Mouse (Mus musculus) embryonic facial prominence, embryonic 11.5 days (tissue): ENCODE results near the gene Mtcl1. TPM values are rescaled to one million over a fixed set of nuclear protein-coding genes. Genes with fewer than 3 reads are reported as not detected.

Source experiments
- ATAC-seq: fragments of 200-750 bp; cut with Nextera tagmentation; replicated peaks from 2 replicates; pipeline ENCODE4 v1.8.0; 2017; ENCODE audit warnings: low read depth; ENCODE audit not compliant: insufficient number of reproducible peaks, low FRiP score, low TSS enrichment
- DNase-seq: peaks from one replicate; pipeline ENCODE4 v3.0.0-alpha.2; 2015; ENCODE audit warnings: low spot score
- H3K27ac ChIP-seq: fragments of 300-500 bp; sonication (generic); replicated peaks from 2 replicates; pipeline ENCODE4 v1.5.1; 2014; ENCODE audit warnings: mild to moderate bottlenecking, low read depth, low read length, control low read depth
- H3K27me3 ChIP-seq: fragments of 300-500 bp; sonication (generic); 2 replicates; pipeline ENCODE4 v1.6.1; 2014; ENCODE audit warnings: mild to moderate bottlenecking, low read length, moderate library complexity, mixed read lengths; ENCODE audit not compliant: control insufficient read depth, insufficient read depth
- H3K36me3 ChIP-seq: fragments of 300-500 bp; sonication (generic); replicated peaks from 2 replicates; pipeline ENCODE4 v1.6.1; 2014; ENCODE audit warnings: low read depth, mild to moderate bottlenecking, low read length, moderate library complexity, mixed read lengths; ENCODE audit not compliant: control insufficient read depth, insufficient read depth
- H3K4me1 ChIP-seq: fragments of 300-500 bp; sonication (generic); 2 replicates; pipeline ENCODE4 v1.6.1; 2014; ENCODE audit warnings: low read length, mixed read lengths; ENCODE audit not compliant: control insufficient read depth, insufficient read depth
- H3K4me2 ChIP-seq: fragments of 300-500 bp; sonication (generic); 2 replicates; pipeline ENCODE4 v1.6.1; 2014; ENCODE audit warnings: low read depth, mild to moderate bottlenecking, control low read depth, low read length, moderate library complexity
- H3K4me3 ChIP-seq: fragments of 300-500 bp; sonication (generic); 2 replicates; pipeline ENCODE4 v1.5.1; 2014; ENCODE audit warnings: low read depth, low read length, control low read depth
- H3K9ac ChIP-seq: fragments of 300-500 bp; sonication (generic); replicated peaks from 2 replicates; pipeline ENCODE4 v1.6.1; 2014; ENCODE audit warnings: mild to moderate bottlenecking, control low read depth, low read length
- H3K9me3 ChIP-seq: fragments of 300-500 bp; sonication (generic); replicated peaks from 2 replicates; pipeline ENCODE4 v1.6.1; 2016; ENCODE audit warnings: mild to moderate bottlenecking, low read length, inconsistent platforms, mixed read lengths; ENCODE audit not compliant: control insufficient read depth
- WGBS: fragments of 180-500 bp; shearing (Covaris S2); extraction: QIAGEN DNeasy Blood & Tissue Kit; methylation state at CpG from one replicate; pipeline ENCODE4 v1.1.7; 2014; 5-methylcytosine and 5-hydroxymethylcytosine counted together
- polyA plus RNA-seq: library from polyadenylated mRNA; unstranded; fragments of >200 nt; fragmentation: Nextera tagmentation; extraction: Ambion mirVana; gene quantifications from 2 replicates; pipeline ENCODE4 v1.2.1, GENCODE M21; 2014

Mtcl1 gene
- polyA plus RNA-seq, 1 experiment from 2014 or later = 6.0 TPM

GRCm38 (mm10) chr17:66324836-66325235 lies 124.7 kb downstream of the Mtcl1 start:
- Histone ChIP-seq H3K27ac (no peak overlapping the region), H3K9me3 (no peaks in the 10 kb centered on the region), H3K4me3 (no peak overlapping the region), H3K27me3 (no peaks in the 10 kb centered on the region), H3K4me1 (no peaks in the 10 kb centered on the region), H3K4me2 (no peak overlapping the region), H3K36me3 (no peaks in the 10 kb centered on the region), H3K9ac (no peak overlapping the region)
- DNase-seq (no peak), ATAC-seq (no peak)
- WGBS = 80% methylated on average over 3 of the region's 3 CpGs

- Histone ChIP-seq H3K9ac (no peak overlapping the region), H3K4me1 (no peaks in the 10 kb centered on the region), H3K4me2 (no peak overlapping the region), H3K4me3 (no peak overlapping the region), H3K36me3 (no peaks in the 10 kb centered on the region), H3K9me3 (no peaks in the 10 kb centered on the region), H3K27ac (no peak overlapping the region), H3K27me3 (no peaks in the 10 kb centered on the region)
- no peak for ATAC-seq
- DNase-seq = no peak
- 74% methylated on average over 15 of the region's 15 CpGs for WGBS
These were observed 126.8 kb downstream of the Mtcl1 start for GRCm38 (mm10) chr17:66322646-66323255.

- H3K9me3 ChIP-seq = no peaks in the 10 kb centered on the region
- ATAC-seq = no peak
These were observed 127.6 kb downstream of the Mtcl1 start for GRCm38 (mm10) chr17:66321933-66322332.

GRCm38 (mm10) chr17:66320716-66321372 lies 128.7 kb downstream of the Mtcl1 start:
- 87% methylated on average over 20 of the region's 20 CpGs for WGBS
- no peak for DNase-seq
- Histone ChIP-seq H3K27ac (no peak overlapping the region), H3K4me3 (no peak overlapping the region), H3K4me1 (no peaks in the 10 kb centered on the region), H3K4me2 (no peak overlapping the region), H3K36me3 (no peaks in the 10 kb centered on the region), H3K9me3 (no peaks in the 10 kb centered on the region), H3K9ac (no peak overlapping the region), H3K27me3 (no peaks in the 10 kb centered on the region)
- no peak for ATAC-seq

More at GRCm38 (mm10) chr17:66321933-66322332, 127.6 kb downstream of the Mtcl1 start:
- WGBS = 79% methylated on average over 14 of the region's 14 CpGs
- no peaks in the 10 kb centered on the region for H3K36me3 ChIP-seq
- H3K9ac ChIP-seq = no peak overlapping the region
- H3K4me3 ChIP-seq = no peak overlapping the region
- H3K4me2 ChIP-seq = no peak overlapping the region
- no peak overlapping the region for H3K27ac ChIP-seq
- no peak for DNase-seq
- no peaks in the 10 kb centered on the region for H3K27me3 ChIP-seq
- no peaks in the 10 kb centered on the region for H3K4me1 ChIP-seq

- H3K4me1 ChIP-seq = peaks cover 2% of the 10 kb centered on the region; the same call in 1 of the 2 replicates
- no peak overlapping the region for H3K27ac ChIP-seq
- no peaks in the 10 kb centered on the region for H3K36me3 ChIP-seq
- no peak overlapping the region for H3K4me2 ChIP-seq
- no peaks in the 10 kb centered on the region for H3K9me3 ChIP-seq
- H3K4me3 ChIP-seq = no peak overlapping the region
- 91% methylated on average over 3 of the region's 3 CpGs for WGBS
- ATAC-seq (no peak), DNase-seq (no peak)
- no peaks in the 10 kb centered on the region for H3K27me3 ChIP-seq
- no peak overlapping the region for H3K9ac ChIP-seq
These were observed 131.5 kb downstream of the Mtcl1 start for GRCm38 (mm10) chr17:66318031-66318430.

GRCm38 (mm10) chr17:66317576-66317975 lies 132.0 kb downstream of the Mtcl1 start:
- Histone ChIP-seq H3K36me3 (no peaks in the 10 kb centered on the region), H3K9me3 (no peaks in the 10 kb centered on the region), H3K27me3 (no peaks in the 10 kb centered on the region), H3K4me2 (no peak overlapping the region), H3K9ac (no peak overlapping the region), H3K27ac (no peak overlapping the region), H3K4me1 (peaks cover 2% of the 10 kb centered on the region; the same call in 1 of the 2 replicates), H3K4me3 (no peak overlapping the region)
- 87% methylated on average over 4 of the region's 4 CpGs for WGBS
- ATAC-seq (no peak), DNase-seq (no peak)

- Histone ChIP-seq H3K9ac (no peak overlapping the region), H3K9me3 (no peaks in the 10 kb centered on the region), H3K4me2 (no peak overlapping the region), H3K4me3 (no peak overlapping the region), H3K27ac (no peak overlapping the region), H3K27me3 (no peaks in the 10 kb centered on the region), H3K4me1 (peaks cover 2% of the 10 kb centered on the region; the same call in 1 of the 2 replicates), H3K36me3 (no peaks in the 10 kb centered on the region)
- no peak for ATAC-seq
- no peak for DNase-seq
- WGBS = 84% methylated on average over 5 of the region's 5 CpGs
These were observed 132.4 kb downstream of the Mtcl1 start for GRCm38 (mm10) chr17:66317156-66317555.

GRCm38 (mm10) chr17:66315451-66315850 lies 134.1 kb downstream of the Mtcl1 start:
- 14% methylated on average over 10 of the region's 10 CpGs for WGBS
- DNase-seq (peak; percentile 58), ATAC-seq (no peak)
- Histone ChIP-seq H3K36me3 (no peaks in the 10 kb centered on the region), H3K4me3 (no peak overlapping the region), H3K9me3 (no peaks in the 10 kb centered on the region), H3K4me1 (peaks cover 2% of the 10 kb centered on the region; the same call in 1 of the 2 replicates), H3K9ac (no peak overlapping the region), H3K27ac (no peak overlapping the region), H3K4me2 (no peak overlapping the region), H3K27me3 (no peaks in the 10 kb centered on the region)
